25 mouse cellular contexts compared by ENCODE assay signal in the genomic region with DNA sequence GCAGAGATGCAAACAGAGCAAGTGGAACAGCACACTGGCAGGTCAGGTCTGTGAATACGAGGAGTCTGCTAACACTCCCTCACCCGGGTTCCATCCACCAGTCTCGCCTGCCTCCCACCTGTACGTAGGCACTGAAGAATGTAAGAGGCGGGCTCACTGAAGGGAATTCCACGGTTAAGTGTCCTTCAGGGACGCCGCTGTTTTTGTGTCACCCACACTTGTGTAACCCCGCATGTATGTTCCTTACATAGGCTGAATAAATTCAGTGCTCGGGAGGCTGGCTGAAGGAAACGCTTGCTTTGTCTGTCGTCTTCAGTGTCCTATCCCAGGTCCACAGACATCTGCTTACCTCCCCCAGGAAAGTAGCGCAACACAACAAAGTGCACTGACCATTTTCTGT.
"Had no signal": no experiment of that assay in that cellular context is flagged by ENCODE, and none has a peak within 500 bp of the region (broad histone marks: within the 10 kb centered on the region; RNA-seq: fewer than 3 reads in every experiment).

No protein-coding gene starts in this region.

- ATAC-seq: forebrain, embryonic 15.5 days; forebrain, postnatal 0 days; hindbrain, postnatal 0 days; intestine, embryonic 16.5 days; liver, embryonic 12.5 days had no signal

- H3K27ac ChIP-seq: forebrain, embryonic 15.5 days; heart, adult 2 months; heart, embryonic 13.5 days; heart, embryonic 15.5 days; hindbrain, embryonic 13.5 days; hindbrain, embryonic 15.5 days; hindbrain, postnatal 0 days; kidney, embryonic 15.5 days; kidney, postnatal 0 days; limb, embryonic 13.5 days; limb, embryonic 15.5 days; liver, embryonic 12.5 days had no signal

- DNase-seq: forebrain, postnatal 0 days; gastrocnemius, postnatal 14 days; gastrocnemius, postnatal 36 days; heart, adult 2 months; heart, postnatal 14 days; heart, postnatal 36 days; kidney, adult 11 months; kidney, adult 2 months; kidney, adult 9 months; kidney, postnatal 14 days; kidney, postnatal 36 days; layer of hippocampus, adult 9-11 months; layer of hippocampus, postnatal 36 days had no signal

- H3K9ac ChIP-seq: forebrain, embryonic 15.5 days; forebrain, postnatal 0 days; heart, embryonic 13.5 days; heart, embryonic 15.5 days; hindbrain, embryonic 13.5 days; hindbrain, embryonic 15.5 days; kidney, embryonic 15.5 days; limb, embryonic 13.5 days; limb, embryonic 15.5 days; liver, embryonic 12.5 days had no signal

- H3K27me3 ChIP-seq: forebrain, embryonic 15.5 days; heart, embryonic 13.5 days; heart, embryonic 15.5 days; hindbrain, embryonic 13.5 days; hindbrain, embryonic 15.5 days; kidney, embryonic 15.5 days; limb, embryonic 13.5 days; limb, embryonic 15.5 days; liver, embryonic 12.5 days had no signal

- H3K4me2 ChIP-seq: forebrain, embryonic 15.5 days; heart, embryonic 13.5 days; heart, embryonic 15.5 days; hindbrain, embryonic 13.5 days; hindbrain, embryonic 15.5 days; kidney, embryonic 15.5 days; limb, embryonic 13.5 days; limb, embryonic 15.5 days; liver, embryonic 12.5 days had no signal

- H3K9me3 ChIP-seq: forebrain, embryonic 15.5 days; heart, embryonic 13.5 days; heart, embryonic 15.5 days; hindbrain, embryonic 13.5 days; hindbrain, embryonic 15.5 days; kidney, embryonic 15.5 days; limb, embryonic 13.5 days; limb, embryonic 15.5 days; liver, embryonic 12.5 days had no signal

- H3K4me3 ChIP-seq: forebrain, embryonic 15.5 days; heart, adult 2 months; heart, embryonic 13.5 days; heart, embryonic 15.5 days; hindbrain, embryonic 13.5 days; hindbrain, embryonic 15.5 days; kidney, embryonic 15.5 days; limb, embryonic 13.5 days; limb, embryonic 15.5 days; liver, embryonic 12.5 days had no signal

- H3K4me1 ChIP-seq: forebrain, embryonic 15.5 days; heart, embryonic 13.5 days; heart, embryonic 15.5 days; hindbrain, embryonic 13.5 days; hindbrain, embryonic 15.5 days; kidney, embryonic 15.5 days; limb, embryonic 13.5 days; limb, embryonic 15.5 days; liver, embryonic 12.5 days had no signal
